Mouse (Mus musculus) hindbrain, embryonic 16.5 days (tissue): ENCODE data around the gene Rpl19. TPM values are rescaled to one million over a fixed set of nuclear protein-coding genes. Genes with fewer than 3 reads are reported as not detected.
A peak's percentile ranks its signal among the peaks of the same experiment; 100 is the strongest.

Experiments used
- ATAC-seq: fragments of 200-750 bp; cut with Nextera tagmentation; 2 replicates; pipeline ENCODE4 v1.8.0; 2017; ENCODE audit warnings: moderate TSS enrichment, moderate library complexity
- H3K27ac ChIP-seq: fragments of 300-500 bp; sonication (generic); 2 replicates; pipeline ENCODE4 v1.5.1; 2014; ENCODE audit warnings: low read depth, mild to moderate bottlenecking, control low read depth, low read length, moderate library complexity
- H3K27me3 ChIP-seq: fragments of 300-500 bp; sonication (generic); replicated peaks from 2 replicates; pipeline ENCODE4 v1.6.1; 2014; ENCODE audit warnings: low read length; ENCODE audit not compliant: control insufficient read depth, insufficient read depth
- H3K36me3 ChIP-seq: fragments of 300-500 bp; sonication (generic); 2 replicates; pipeline ENCODE4 v1.6.1; 2014; ENCODE audit warnings: mild to moderate bottlenecking, low read length, moderate library complexity, mixed read lengths; ENCODE audit not compliant: control insufficient read depth, insufficient read depth
- H3K4me1 ChIP-seq: fragments of 300-500 bp; sonication (generic); 2 replicates; pipeline ENCODE4 v1.6.1; 2014; ENCODE audit warnings: low read depth, low read length; ENCODE audit not compliant: control insufficient read depth, insufficient read depth
- H3K4me2 ChIP-seq: fragments of 300-500 bp; sonication (generic); 2 replicates; pipeline ENCODE4 v1.6.1; 2014; ENCODE audit warnings: mild to moderate bottlenecking, low read length, control low read depth, moderate library complexity
- H3K4me3 ChIP-seq: fragments of 300-500 bp; sonication (generic); 2 replicates; pipeline ENCODE4 v1.5.1; 2014; ENCODE audit warnings: mild to moderate bottlenecking, low read length, control low read depth, moderate library complexity
- H3K9ac ChIP-seq: fragments of 300-500 bp; sonication (generic); 2 replicates; pipeline ENCODE4 v1.6.1; 2014; ENCODE audit warnings: low read depth, mild to moderate bottlenecking, control low read depth, low read length, moderate library complexity
- H3K9me3 ChIP-seq: fragments of 300-500 bp; sonication (generic); 2 replicates; pipeline ENCODE4 v1.6.1; 2014; ENCODE audit warnings: mild to moderate bottlenecking, low read length, moderate library complexity; ENCODE audit not compliant: control insufficient read depth
- WGBS: fragments of 180-500 bp; shearing (Covaris S2); extraction: QIAGEN DNeasy Blood & Tissue Kit; methylation state at CpG from one replicate; pipeline ENCODE4 v1.1.7; 2014; 5-methylcytosine and 5-hydroxymethylcytosine counted together
- polyA plus RNA-seq: library from polyadenylated mRNA; unstranded; fragments of >200 nt; fragmentation: Nextera tagmentation; extraction: Ambion mirVana; gene quantifications from 2 replicates; pipeline ENCODE4 v1.2.1, GENCODE M21; 2015

The Rpl19 gene
- 578 and 612 TPM in 2 replicates for polyA plus RNA-seq

DNA sequence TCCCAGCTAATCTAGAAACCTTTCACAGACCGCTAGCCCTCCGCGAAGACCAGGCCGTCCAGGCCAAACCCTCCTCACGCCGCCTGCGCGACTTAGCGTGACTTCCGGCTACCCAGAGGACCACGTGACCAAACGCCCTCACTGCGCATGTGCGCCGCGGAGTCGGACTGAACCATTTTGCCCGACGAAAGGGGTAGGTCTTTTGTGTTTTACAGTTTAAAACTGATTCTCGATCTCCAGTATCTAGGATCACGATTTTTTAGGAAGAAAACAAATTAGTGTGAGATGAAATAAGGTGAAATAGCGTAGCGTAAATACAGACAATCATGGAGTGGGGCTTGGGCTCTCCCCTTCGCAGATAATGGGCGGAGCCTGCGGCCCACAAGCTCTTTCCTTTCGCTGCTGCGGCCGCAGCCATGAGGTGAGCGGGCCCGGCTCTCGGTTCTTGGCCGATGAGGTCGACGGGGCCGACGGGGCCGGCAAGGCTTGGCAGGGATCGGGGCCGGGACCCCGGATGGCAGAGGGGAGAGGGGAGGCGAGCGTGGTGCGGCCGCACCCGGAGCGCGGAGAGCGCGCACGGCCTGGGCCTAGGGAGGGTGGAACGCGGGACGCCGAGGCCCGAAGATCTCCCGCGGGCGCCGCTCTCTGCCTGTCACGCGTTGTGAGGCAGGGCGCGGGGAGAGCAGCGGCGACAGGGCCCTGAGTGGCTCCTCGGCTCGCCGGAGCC lies at the start of gene Rpl19:
Gene Rpl19, plus strand, starts transcription at position 141 of the 727 bp plus-strand sequence.
- Histone ChIP-seq H3K9me3 (no peaks in the 10 kb centered on the region), H3K9ac (peak within 1 kb of the TSS; percentile 99), H3K4me2 (peak within 1 kb of the TSS; percentile 96), H3K4me3 (peak within 1 kb of the TSS; percentile 90), H3K27me3 (no peaks in the 10 kb centered on the region), H3K27ac (peak within 1 kb of the TSS; percentile 83), H3K4me1 (peaks cover 23% of the 10 kb centered on the region), H3K36me3 (peaks cover 25% of the 10 kb centered on the region)
- ATAC-seq, result peak; percentile 68
- WGBS, result under 1% methylated on average over 54 of the region's 69 CpGs

DNA sequence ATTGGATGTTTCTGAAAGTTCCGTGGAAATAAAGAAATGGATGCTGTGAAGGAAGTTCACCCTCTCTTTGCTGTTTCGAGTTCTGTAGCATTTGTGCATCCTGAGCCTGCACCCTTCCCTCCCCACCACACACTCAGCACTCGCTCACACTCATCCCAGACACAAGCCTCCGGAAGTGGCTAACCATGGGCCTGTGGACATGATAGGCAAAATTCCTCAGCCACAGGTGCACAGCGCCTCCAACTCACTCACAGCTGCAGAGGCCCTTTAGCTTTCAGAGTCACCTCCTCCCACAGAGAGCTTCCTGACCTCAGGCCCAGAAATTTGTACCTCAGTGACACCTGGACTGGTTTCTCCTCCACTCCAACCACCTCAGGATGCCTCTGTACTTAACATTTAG lies 48.7 kb upstream of the Rpl19 start:
- H3K27me3 ChIP-seq, result no peaks in the 10 kb centered on the region
- H3K9me3 ChIP-seq, result no peaks in the 10 kb centered on the region
- no peak overlapping the region for H3K9ac ChIP-seq
- 80% methylated on average over 5 of the region's 5 CpGs for WGBS
- no peaks in the 10 kb centered on the region for H3K36me3 ChIP-seq
- ATAC-seq, result no peak
- H3K4me3 ChIP-seq, result no peak overlapping the region
- peaks cover 3% of the 10 kb centered on the region; the same call in 1 of the 2 replicates for H3K4me1 ChIP-seq
- no peak overlapping the region for H3K27ac ChIP-seq
- no peak overlapping the region for H3K4me2 ChIP-seq

DNA sequence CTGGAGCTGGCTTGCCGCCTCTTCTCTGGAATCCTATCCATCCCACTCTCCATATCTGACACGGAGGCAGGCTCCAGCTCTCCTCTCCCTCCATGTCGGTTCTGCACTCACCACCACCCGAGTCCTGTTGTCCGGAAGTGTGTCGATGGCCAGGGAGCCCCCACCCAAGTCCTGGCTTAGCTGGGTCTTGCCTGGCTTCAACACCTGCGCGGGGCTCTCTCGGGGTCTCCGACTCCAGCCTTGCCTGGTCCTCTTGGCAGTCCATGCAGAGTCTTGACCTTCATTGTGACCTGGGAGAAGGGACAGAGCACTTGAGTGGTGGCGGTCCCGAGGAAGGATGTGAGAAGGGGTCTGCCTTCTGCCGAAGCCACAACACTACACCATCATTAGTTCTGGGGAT lies 48.1 kb upstream of the Rpl19 start:
- Histone ChIP-seq H3K27ac (no peak overlapping the region), H3K27me3 (no peaks in the 10 kb centered on the region)

DNA sequence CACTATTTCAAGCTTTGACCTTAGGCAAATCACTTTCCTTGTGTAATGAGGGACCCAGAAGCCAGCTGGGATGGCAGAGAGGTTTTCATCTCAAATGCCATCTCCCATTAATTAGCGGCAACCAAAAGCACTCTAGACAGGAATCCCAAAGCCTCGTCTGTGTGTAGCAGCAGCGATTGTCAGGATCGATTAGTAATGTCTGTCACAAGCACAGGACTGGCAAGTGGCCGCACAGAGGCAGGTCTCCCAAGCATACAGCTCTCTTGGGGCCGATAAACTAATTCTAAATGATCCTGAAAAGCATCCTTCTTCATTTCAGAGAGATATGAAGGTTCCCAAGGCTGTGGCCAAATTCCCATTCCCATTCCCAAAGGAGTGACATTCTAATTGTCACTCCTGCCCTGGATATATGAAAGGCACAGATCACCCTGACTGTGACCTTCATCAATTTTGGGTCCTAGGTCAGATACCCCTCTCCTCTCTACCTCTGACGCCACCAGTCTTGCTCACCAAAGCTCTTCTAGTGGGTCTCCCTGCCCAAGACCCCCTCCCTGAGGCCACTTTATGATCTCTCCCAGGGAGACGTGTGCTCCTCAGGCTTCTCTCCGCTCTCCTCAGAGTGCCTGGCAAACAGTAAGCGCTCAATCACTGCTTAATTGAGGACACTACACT lies 46.5 kb upstream of the Rpl19 start:
- ATAC-seq, result no peak
- H3K4me2 ChIP-seq, result no peak overlapping the region
- 53% methylated on average over 10 of the region's 10 CpGs for WGBS
- H3K9ac ChIP-seq, result no peak overlapping the region
- H3K4me3 ChIP-seq, result no peak overlapping the region
- no peaks in the 10 kb centered on the region for H3K9me3 ChIP-seq
- no peak overlapping the region for H3K27ac ChIP-seq
- no peaks in the 10 kb centered on the region for H3K36me3 ChIP-seq
- peaks cover 3% of the 10 kb centered on the region; the same call in 1 of the 2 replicates for H3K4me1 ChIP-seq
- peaks cover 5% of the 10 kb centered on the region; the same call in 1 of the 2 replicates for H3K27me3 ChIP-seq

More for the DNA sequence above, 48.1 kb upstream of the Rpl19 start:
- H3K4me3 ChIP-seq, result no peak overlapping the region
- no peaks in the 10 kb centered on the region for H3K36me3 ChIP-seq
- H3K4me1 ChIP-seq, result peaks cover 3% of the 10 kb centered on the region; the same call in 1 of the 2 replicates
- no peak for ATAC-seq
- no peak overlapping the region for H3K9ac ChIP-seq
- no peak overlapping the region for H3K4me2 ChIP-seq
- WGBS, result 89% methylated on average over 13 of the region's 13 CpGs
- no peaks in the 10 kb centered on the region for H3K9me3 ChIP-seq

DNA sequence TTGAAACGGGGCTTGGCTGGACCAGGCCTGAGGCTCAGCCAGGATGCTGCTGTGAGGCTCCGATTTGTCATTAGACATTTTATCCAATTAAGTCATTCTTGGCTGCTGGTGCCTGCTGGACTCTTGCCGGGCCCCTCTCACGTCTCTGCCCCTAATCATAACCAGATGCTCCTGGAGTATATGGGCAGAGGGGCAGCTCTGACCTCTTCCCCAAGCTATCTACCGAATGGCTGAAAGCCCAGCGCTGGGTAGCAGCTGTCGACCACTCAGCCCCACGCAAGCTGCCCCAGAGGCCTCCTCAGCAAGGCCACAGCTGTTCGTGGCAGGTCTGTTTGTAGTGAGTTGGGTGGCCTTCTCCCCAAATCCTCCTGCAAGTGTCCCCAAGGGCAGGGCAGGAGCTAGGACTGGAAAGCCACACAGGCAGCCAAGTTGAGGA lies 46.0 kb upstream of the Rpl19 start:
- H3K27me3 ChIP-seq, result peaks cover 9% of the 10 kb centered on the region
- H3K4me2 ChIP-seq, result no peak overlapping the region
- no peak overlapping the region for H3K4me3 ChIP-seq
- H3K4me1 ChIP-seq, result peaks cover 3% of the 10 kb centered on the region; the same call in 1 of the 2 replicates
- no peaks in the 10 kb centered on the region for H3K36me3 ChIP-seq
- H3K9ac ChIP-seq, result no peak overlapping the region
- 58% methylated on average over 9 of the region's 9 CpGs for WGBS
- H3K9me3 ChIP-seq, result no peaks in the 10 kb centered on the region
- H3K27ac ChIP-seq, result no peak overlapping the region
- peak; percentile 61 for ATAC-seq

DNA sequence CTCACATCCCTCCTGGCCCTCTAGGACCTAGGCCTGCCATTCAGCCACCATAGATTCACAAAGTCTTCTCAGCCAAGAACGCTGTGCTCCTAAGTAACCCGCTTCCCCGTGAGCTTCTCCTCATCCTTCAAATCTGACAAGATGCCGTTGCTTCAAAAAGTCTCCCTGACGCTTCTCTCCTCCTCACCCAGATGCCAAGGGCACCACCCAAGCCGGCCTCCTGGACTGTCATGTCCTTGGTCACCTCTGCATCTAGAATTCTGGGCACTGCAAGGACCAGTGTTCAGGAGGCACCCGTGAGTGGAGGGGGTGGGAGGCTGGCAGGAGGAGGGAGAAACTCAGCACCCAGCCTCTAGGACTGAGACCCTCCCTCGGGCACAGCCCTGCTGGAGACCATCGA lies 43.8 kb upstream of the Rpl19 start:
- Histone ChIP-seq H3K27me3 (peaks cover 18% of the 10 kb centered on the region), H3K9ac (no peak overlapping the region), H3K4me3 (no peak overlapping the region), H3K36me3 (no peaks in the 10 kb centered on the region), H3K4me2 (no peak overlapping the region), H3K4me1 (peaks cover 9% of the 10 kb centered on the region; the same call in 1 of the 2 replicates), H3K9me3 (no peaks in the 10 kb centered on the region), H3K27ac (no peak overlapping the region)
- WGBS, result 89% methylated on average over 9 of the region's 9 CpGs
- no peak for ATAC-seq

DNA sequence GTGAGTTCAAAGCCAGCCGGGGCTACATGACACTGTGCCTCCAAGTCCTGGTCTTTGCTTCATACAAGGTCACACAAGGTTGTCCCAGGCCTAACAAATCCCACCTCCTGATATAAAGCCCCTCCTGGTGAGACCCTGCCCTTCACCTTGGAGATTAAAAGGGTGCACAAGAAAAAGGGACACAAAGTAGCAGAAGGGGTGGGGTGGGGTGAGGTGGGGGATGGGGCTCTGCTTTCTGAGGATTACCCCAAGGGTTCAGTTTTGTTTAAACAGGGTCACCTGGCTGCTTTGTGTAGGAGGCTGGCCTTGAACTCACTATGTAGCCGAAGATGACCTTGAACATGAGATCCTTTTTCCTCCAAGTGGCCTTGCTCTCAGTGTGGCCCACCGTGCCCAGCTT lies 43.0 kb upstream of the Rpl19 start:
- 93% methylated on average over 3 of the region's 3 CpGs for WGBS
- Histone ChIP-seq H3K9me3 (no peaks in the 10 kb centered on the region), H3K27ac (no peak overlapping the region), H3K4me1 (peaks cover 9% of the 10 kb centered on the region; the same call in 1 of the 2 replicates), H3K27me3 (peaks cover 18% of the 10 kb centered on the region), H3K9ac (no peak overlapping the region), H3K4me3 (no peak overlapping the region), H3K36me3 (no peaks in the 10 kb centered on the region), H3K4me2 (no peak overlapping the region)
- no peak for ATAC-seq

DNA sequence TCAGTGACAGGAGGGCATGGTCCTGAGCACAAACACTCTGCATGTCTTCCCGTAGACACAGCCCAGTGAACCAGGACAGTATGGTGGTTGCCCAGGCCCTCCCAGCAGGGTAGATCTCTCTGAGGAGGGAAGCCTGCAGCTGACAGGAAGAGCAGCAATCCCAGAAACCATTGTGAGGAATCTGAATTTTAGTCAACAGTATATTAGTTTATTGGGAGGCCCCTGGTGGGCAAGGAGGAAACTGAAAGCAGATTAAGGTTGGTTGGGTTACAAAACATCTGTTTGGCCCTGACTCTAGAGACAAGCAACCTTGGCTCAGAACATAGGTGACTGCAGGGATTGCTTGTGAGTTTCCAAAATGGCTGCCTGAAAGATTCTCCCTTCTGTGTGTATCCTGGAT lies 42.5 kb upstream of the Rpl19 start:
- no peak overlapping the region for H3K4me2 ChIP-seq
- no peak overlapping the region for H3K9ac ChIP-seq
- no peaks in the 10 kb centered on the region for H3K36me3 ChIP-seq
- H3K9me3 ChIP-seq, result no peaks in the 10 kb centered on the region
- ATAC-seq, result no peak
- H3K4me3 ChIP-seq, result no peak overlapping the region
- 59% methylated on average over 1 of the region's 1 CpGs for WGBS
- H3K27me3 ChIP-seq, result peaks cover 18% of the 10 kb centered on the region
- peaks cover 9% of the 10 kb centered on the region; the same call in 1 of the 2 replicates for H3K4me1 ChIP-seq
- H3K27ac ChIP-seq, result no peak overlapping the region
